Mouse (Mus musculus) kidney, postnatal 14 days (tissue): Measurements from ENCODE around the gene Atg16l1.
"Not testable (repeated sequence)": the region's sequence is repeated elsewhere in the genome, so short reads cannot be mapped to it uniquely, and the experiment has no call there.

Source experiments
- DNase-seq: peaks from one replicate; pipeline ENCODE4 v3.0.0; 2022; ENCODE audit warnings: mixed read lengths

Atg16l1 gene

DNA sequence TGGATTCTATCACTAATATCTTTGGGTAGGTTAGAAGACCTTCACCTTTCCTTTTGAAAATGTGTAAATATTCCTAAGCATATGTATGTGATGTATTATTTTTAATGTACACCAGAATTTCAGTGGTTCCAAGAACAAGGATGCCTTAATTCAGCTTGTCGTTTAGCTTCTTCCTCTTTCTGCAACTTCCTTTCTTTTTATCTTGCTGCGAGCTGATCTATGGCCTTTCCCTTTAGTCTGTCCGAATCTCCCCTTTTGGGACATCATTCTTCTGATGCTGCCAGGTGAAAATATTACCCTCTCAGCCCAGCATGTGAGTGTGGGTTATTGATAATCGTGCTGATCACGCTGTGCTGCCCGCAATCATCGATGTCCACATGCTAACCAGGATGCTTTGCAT is 19.2 kb downstream of the Atg16l1 start:
- DNase-seq, result no peak

DNA sequence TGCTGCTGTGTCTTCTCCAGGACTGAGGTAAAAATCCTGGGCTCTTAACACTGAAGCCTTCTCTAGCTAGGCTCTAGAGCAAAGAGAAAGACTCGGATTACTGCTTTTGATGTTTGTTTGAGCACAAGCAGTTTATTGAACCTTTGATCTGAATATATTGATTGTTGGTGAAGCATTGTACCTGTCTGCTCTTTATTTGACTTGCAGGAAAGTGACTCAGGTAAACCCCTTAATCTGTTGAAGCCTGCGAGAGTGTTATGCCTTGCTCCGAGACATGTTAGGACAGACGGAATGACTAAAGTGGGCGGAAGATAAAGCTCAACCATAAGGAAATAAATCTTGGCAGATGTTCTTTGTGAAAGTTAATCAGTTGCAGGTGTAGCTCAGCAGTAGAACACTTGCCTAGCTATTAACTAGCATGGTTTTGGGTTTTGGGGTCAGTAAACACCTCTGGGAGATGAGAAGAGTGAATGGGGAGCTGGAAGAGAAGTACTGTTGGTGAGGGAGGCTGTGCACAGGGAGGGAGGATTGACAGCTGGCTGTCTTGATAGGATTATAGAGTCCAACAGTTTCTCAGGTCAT is 23.6 kb downstream of the Atg16l1 start:
- no peak for DNase-seq

DNA sequence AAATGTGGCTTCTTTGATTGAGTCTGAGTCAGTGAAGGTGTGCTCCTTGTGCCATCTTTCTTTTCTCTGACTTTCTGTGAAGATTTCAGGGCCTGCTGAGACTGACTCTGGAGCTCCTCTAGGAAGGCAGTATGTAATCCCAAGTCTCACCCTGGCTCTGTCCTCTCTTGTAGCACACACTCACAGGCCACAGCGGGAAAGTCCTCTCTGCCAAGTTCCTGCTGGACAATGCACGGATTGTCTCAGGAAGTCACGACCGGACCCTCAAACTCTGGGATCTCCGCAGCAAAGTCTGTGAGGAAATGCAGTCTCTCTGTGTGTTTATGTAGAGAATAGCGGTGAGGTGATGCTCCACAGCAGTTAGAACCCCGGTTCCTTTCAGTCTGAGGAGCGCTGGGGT is 30.0 kb downstream of the Atg16l1 start:
- peak; percentile 59 for DNase-seq

DNA sequence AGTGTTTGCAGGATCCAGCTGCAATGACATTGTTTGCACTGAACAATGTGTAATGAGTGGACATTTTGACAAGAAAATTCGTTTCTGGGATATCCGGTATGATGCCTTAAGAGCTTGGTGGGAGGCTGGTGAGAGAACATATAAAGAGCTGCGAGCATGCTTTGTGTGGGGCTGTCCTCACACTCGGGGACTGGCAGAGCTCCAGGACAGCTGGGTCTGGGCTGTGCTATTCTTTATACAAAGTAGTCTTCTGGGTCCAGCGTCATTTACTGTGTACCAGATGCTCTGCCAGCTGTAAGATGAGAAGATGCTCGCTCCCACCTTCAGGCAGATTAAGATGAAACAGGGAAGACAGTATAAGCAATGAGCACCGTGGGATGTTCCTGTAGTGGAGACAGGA is 30.6 kb downstream of the Atg16l1 start:
- DNase-seq, result peak; percentile 73

DNA sequence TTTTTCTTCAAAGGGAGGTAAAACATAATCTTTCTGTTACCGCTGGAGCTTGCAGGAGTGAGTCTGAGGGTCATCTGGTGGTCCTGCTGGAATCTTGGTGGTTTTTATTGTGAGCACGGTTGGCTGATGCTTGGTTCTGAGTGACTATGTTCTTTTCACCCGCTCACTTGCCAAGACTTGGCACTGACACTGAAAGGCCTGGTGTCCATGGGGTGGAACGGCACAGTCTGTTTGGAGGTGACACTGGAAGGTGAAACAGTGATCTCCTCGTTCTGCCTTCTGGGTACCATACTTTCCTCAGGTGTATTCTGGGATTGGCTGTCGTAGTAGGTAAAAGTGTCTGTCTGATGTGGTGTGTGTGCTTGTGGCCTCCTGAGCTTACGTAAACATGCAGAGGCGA is 34.0 kb downstream of the Atg16l1 start:
- DNase-seq, result no peak

DNA sequence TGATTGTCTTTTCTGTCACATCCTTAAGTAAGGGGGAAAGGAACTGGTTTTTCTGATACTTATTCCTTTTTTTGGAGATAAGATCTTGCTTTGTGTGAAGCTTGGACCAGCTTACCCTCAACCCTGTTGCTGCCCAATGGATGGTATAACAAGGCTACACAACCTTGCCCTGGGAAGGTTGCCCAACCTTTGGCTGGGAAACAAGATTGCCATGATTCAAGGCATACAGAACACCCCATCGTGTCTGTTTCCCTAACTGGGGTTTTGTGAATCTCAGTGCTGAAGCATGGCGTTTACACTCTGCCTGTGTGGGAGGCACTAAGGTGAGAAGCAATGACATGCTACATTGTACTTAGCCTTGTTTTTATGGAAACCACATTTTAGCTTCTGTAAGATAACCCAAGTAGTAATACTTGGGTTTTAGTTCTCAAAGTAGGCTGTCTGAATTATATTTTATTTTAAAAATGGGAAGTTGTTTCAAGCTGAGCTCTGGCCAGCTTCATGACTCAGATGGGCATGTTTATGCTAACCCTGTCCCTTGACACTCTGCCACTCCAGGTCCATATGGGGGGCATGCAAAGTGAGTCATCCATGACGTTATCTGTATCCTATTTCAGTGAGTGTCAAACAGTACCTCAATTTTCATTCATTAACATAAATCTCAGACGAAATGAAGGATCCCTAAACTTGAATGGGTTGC is 36.9 kb downstream of the Atg16l1 start:
- no peak for DNase-seq

DNA sequence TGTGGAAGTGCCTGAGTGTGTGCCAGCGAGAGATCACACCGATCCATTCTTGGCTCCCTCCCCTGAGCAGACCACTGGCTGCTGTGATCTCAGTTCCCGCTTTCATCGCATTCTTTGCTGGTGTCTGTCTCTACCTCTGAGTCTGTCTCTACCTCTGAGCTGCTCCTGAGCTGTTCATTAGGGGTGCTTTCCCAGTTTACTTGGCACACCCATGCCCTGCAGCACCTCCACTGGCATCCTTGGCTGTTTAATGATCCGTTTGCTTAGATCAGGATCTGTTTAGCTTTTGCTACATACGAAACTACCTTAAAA is 37.4 kb downstream of the Atg16l1 start:
- DNase-seq, result no peak

DNA sequence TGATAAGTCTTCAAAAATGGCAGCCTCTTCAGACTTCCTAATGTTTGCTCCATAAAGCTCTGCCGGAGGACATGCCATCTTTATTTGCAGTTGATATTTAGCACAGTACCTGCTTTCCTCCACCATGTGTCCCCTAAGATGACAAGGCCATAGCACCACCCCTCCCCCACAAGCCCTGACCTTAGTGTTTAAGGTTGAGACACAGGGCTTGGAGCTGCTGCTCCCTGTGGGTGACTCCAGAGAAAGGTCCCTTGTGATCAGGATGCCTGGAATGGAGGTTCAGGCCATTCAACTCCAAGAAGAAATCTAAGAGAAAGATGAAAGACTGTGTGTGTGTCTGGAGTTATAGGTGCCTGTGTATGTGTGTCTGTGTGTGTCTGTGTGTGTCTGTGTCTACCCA is 42.0 kb downstream of the Atg16l1 start:
- DNase-seq, result no peak

DNA sequence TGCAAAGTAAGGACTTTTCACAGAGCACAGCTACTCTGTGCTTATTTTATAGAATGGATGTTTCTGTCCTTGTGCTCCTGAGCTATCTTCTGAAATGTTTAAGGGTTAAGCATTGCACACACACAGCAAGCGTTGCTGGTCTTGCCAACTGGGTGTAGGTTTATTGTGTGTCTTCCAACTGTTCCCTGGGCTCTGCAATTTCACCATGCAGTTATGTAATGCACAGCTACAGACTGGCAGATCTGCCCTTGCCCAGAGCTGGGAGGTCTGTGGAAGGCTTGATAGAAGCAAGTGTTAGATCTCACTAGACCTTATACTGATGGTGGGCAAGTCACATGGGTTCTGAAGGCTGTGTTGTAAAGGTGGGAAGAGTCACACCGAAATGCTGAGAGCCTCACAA is 42.6 kb downstream of the Atg16l1 start:
- DNase-seq, result no peak

DNA sequence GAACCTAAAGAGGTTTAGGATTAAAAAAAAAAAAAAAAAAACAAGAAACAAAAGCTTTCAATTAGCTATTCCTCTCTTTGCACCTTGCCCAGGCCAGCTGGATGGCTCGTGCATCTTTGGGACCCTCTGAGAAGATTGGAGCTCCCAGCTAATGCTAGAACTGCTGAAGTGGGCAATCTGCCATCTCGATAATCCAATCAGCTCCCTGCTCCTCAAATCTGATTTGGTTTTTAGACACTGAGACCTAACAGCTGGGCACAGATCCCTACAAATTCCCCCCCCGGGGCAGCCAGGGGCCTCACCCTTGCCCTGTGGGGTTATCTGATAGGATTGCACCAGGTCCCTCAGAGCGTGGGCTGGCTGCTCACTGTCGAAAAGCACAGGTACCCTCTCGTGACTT is 47.9 kb downstream of the Atg16l1 start, which contains the start of gene Sag:
Gene Sag, plus strand, starts transcription at position 105 of the 400 bp plus-strand sequence.
- no peak for DNase-seq

DNA sequence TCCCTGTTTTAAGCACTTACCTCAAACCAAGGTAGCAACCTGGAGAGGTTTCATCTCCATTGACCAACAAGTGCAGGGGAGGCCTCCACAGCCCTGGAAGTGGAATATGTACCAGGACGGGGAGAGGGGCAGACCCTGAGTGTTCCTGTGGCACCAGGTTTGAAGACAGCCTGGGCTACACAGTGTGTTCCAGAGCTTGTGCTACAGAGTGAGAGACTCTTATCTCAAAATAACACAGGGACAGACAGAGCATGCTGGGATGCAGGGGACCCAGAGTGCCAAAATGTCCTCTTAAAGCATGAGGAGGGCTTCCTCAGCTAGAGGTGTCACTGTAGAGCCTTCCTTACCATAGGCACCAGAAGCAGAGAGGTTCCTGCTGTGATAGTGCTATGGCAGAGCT is 52.1 kb downstream of the Atg16l1 start:
- no peak for DNase-seq

DNA sequence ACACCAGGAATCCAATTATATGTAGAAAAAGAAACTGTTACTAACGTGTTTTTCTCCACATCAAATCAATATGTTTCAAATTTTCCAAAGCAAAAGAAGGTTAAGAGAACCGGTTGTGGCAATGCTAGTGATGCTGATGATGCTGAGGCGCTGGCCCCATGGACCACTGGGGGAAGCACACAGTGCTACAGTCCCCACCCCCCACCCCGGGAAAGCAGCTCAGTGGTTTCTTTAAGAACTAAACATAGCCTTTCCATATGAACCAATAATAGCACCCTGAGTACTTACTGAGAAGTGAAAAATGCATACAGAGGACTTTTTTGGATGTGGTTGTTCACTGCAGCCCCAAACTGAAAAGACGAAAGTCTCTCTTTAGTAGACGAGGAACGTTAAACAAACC is 55.7 kb downstream of the Atg16l1 start:
- DNase-seq, result no peak

DNA sequence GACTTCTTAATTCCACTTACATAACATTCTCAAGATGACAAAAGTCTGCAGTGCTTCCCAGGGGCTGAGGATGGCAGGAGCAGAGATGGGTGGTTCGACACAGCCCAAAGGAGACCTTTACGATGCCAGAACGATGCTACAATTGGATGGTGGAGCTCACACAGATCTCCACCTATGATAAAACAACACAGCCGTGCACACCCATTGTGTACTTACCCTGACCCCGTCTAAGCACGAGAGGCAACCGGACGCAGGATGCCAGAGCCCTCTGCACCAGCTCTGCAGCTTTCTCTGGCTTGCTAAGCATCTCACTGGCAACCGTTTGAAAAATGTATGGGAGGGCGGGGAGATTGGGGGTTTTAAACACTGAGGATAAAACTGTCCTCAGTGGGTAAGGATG is 56.4 kb downstream of the Atg16l1 start:
- no peak for DNase-seq

DNA sequence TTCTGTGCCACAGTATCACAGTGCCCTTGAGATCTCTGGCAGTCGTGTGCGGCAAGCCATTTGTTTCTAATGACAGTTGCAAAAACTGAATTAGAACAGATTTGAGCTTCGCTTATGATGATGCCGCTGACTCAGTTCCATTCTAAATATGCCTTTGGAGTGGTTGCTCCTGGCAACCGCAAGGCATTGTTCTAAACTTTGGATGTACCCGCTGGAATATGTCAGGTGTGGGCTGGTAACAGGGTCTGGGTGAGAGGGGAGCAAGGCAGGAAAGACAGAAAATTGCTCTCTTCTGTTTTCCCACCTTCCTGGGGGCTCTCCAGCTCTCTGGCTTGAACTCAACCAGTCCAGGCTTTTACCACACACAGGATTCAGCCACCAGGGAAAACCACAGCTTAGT is 57.5 kb downstream of the Atg16l1 start:
- DNase-seq, result no peak

DNA sequence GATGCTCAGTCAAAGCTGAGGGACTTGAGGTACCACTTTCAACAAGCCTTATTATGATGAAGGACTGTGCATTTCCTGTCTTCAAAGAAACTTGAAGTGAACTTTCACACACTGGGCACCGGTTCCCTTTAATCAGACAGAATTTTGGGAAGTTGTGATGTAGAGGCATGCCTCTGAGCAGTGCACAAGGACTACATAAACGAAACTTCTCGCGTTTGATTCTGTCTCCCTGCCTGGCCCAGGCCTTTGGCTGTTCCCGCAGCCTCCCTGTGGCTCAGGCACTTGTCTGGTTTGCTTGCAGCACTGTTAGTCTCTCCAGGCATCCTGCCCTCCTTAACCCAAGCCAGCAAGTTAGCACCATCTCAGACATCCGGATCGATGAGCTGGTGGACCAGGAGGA is 58.0 kb downstream of the Atg16l1 start:
- no peak for DNase-seq

DNA sequence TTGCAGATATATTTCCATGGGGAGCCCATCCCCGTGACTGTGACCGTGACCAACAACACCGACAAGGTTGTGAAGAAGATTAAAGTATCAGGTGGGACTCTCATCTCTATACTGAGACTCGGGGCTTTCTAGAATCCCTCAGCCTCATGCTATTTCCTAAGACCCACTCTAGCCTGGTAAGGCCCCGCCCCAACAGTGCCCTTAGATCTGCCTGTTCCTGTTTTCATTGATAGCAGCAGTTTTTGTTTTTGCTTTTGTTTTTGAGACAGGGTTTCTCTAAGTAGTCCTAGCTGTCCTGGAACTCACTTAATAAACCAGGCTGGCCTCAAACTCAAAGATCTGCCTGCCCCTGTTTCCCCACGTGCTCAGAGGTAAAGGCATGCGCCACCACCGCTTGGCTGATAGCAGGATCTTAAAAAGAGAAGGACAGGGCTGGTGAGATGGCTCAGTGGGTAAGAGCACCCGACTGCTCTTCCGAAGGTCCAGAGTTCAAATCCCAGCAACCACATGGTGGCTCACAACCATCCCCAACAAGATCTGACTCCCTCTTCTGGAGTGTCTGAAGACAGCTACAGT is 68.8 kb downstream of the Atg16l1 start:
- no peak for DNase-seq

DNA sequence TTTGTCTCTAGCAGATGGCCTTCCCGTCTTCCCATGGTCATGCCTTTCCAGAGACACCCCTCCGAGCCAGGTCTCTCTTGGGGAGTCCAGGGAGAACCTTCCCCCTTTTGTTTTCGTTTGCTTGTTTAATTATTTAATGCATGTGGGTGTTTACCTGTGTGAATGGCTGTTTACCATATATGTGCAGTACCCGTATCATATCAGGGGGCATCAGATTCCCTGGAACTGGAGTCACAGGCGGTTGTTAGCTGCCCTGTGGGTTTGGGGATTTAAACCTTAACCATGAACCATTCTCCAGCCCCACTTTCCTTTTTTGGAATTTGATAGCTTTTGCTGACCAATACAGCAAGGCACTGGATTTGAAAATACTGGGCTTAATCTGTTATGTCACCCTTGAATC is 69.6 kb downstream of the Atg16l1 start:
- DNase-seq, result no peak

DNA sequence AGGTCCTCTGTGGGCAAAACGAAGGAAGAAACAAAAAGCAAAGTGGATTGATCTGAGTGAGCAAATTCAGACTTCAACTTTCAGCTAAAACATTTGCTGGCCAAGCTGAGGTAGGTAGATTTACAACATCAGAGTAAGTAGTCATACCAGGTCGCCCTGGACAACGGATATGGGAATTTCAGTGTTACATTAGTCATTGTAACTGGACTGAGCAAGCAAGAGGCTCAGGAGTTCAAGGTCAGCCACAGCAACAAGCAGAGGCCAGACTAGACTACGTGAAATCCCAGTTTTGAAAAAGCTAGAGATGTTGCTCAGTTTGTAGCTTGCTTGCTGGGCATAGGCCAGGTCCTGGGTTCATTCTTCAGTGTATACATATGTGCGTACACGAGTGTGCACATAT is 70.3 kb downstream of the Atg16l1 start:
- no peak for DNase-seq

DNA sequence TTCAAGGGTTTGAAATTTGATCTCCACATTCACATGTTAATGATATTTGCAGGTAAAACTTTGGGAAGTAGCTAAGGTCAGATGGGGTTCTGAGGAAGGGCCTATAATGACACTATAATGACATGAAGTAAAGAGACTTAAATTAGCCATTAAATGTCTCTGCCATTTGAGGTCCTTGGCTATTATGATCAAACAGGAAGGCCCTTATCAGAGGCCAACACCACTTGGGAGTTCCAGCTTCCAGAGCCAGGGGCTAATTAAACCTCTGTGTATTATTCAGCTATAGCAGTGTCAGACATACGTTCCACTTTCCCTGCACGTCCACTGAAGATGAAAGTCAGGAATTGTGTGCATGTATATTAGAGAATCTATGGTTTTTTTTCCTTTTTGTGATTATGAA is 70.8 kb downstream of the Atg16l1 start:
- no peak for DNase-seq

DNA sequence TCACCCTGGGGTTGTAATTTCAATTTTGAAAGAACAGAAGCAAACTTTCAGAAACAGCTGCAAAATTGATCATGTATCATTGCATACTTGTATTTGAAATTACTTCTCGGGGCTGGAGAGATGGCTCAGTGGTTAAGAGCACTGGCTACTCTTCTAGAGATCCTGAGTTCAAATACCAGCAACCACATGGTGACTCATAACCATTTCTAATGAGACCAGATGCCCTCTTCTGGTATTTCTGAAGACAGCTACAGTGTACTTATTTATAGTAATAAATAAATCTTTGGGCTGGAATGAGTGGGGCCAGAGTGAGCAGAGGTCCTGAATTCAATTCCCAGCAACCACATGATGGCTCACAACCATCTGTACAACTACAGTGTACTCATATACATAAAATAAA is 71.8 kb downstream of the Atg16l1 start:
- not testable (repeated sequence) for DNase-seq

DNA sequence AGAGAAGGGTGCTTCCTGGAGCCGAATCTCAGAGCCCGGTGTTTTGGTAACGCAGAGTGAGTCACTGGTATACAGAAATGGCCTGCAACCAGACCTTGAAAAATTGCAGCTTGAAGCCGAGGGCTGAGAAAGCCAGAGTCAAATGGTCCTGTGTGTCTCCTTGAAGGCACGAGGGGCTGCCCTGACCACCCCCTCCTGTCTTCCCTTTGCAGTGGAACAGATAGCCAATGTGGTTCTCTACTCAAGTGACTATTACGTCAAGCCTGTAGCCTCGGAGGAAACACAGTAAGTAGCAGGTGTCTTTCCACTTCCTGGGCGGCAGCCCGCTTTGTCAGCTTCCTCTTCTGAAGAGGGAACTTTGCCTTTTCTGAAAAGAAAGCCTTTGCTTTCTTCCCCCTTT is 72.5 kb downstream of the Atg16l1 start:
- DNase-seq, result no peak

DNA sequence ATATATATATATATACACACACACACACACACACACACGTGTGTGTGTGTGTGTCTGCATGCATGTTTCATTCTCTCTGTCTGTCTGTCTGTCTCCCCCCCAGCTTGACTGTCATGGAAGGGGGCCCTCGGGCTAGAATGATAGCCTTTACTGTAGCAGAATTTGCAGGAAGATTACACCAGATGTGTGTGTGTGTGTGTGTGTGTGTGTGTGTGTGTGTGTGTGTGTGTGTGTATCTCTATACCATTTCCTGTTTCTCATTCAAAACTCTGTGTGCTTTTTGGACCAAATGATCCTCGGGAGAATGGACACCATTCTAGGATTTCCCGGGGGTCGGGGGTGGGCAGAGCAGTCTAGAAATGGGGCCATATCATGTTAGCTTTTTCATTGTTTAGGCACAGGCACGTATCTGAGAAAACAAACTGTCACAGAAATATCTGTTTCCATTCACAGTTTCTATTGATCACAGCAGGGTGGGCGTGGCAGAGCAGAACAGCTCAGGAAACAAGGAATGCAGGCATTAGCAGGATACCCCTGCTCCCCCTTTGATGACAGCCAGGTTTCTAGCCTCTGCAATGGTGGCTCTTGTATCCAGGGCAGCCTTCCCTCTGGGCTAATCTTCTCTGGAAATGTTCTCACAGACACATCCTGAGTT is 73.4 kb downstream of the Atg16l1 start:
- DNase-seq, result no peak

DNA sequence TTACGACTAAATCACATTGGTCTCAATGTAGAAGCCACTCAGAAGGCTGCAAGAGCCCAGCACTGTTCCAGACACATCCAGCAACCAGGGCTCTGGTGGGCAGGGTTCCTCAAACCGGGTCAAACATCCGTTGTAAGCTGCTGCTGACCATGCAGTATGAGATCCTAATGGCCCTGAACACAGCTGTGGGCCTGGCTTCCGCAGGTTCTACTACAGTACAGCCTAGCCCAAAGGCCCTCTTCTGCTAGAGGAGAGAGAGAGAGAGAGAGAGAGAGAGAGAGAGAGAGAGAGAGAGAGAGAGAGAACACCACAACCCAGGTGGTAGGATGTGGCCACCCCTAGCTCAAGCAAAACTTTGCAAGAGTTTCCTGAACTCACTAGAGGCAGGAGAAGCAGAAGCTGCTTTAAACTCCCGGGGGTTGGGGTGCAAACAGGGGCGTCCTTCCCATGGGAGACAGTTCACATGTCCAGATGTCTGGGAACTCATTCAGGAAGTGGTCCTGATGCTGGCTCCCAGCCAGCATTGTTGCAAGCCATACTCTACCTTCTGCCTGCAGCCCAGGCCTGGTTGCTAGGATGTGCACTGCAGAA is 74.0 kb downstream of the Atg16l1 start:
- DNase-seq, result no peak

DNA sequence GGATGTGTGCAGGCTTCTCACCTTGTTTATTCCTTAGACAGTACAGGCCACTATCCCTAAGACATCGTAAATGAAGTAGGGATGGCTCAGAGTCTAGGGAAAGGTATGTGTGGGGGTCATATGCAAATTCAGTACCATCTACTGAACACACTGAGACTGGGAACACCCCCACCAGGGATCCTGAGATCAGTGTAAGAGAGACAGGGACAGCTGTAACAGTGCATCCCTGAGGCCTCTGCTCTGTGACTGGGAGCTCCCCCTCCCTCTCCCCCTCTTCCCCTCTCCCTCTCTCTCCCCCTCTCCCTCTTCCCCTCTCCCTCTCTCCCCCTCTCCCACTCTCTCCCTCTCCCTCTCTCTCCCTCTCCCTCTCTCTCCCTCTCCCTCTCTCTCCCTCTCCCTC is 80.8 kb downstream of the Atg16l1 start:
- DNase-seq, result no peak
